Mouse (Mus musculus): ENCODE results near the gene Ulk4. TPM values are rescaled to one million over a fixed set of nuclear protein-coding genes. Genes with fewer than 3 reads are reported as not detected.
A peak's percentile ranks its signal among the peaks of the same experiment; 100 is the strongest.

Gene Ulk4
- polyA plus RNA-seq, 1 experiment from 2014 or later, result 145 TPM

DNA sequence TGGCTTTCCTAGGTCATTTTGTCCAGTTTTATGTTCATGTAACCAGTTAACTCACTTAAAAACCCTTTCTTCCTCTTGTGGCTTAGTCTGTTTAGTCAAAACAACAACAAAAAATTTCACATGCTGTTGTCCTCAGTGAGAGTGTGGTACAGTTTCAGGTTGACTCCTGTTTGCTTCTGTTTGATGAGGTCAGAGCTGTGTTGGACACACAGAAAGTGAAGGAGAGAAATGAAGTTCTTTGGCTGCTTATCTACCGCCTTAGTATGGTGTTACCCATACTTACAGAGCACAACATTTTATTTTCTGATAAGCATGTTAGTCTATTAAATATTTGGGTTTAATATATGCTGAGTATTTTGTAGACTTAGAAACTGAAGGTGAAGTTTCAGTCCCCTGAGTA lies 333.2 kb downstream of the Ulk4 start:
- H3K9me3 ChIP-seq (replicated peaks), result no peaks in the 10 kb centered on the region
- no peak overlapping the region for H3K9ac ChIP-seq
- no peak overlapping the region for H3K27ac ChIP-seq
- H3K27me3 ChIP-seq, result no peaks in the 10 kb centered on the region
- ATAC-seq (replicated peaks; ENCODE audit: low FRiP score), result no peak
- no peak overlapping the region for H3K4me3 ChIP-seq (replicated peaks)
- no peak overlapping the region for H3K4me2 ChIP-seq
- peaks cover 54% of the 10 kb centered on the region for H3K4me1 ChIP-seq
- 83% methylated on average over 1 of the region's 1 CpGs for WGBS
- H3K36me3 ChIP-seq, result peaks cover 12% of the 10 kb centered on the region

DNA sequence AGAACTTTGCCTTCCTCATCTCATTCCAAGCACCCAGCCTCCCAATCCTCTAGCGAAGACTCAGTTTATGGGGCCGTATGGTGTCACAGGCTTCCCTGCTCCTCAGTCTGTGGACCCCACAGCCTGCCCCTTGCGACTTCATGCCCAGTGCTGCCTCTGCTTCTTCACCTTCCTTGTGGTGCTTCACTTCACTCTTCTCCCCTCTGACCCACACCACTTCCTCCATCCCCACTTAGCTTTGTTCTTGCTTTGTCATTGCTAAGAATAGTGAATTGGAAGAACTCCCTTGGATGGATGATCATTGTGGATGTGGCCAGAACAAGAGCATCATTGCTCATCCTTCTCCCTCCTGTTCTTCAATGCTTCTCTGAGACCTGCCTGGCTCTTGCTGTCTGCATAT lies 336.1 kb downstream of the Ulk4 start:
- H3K36me3 ChIP-seq, result peaks cover 27% of the 10 kb centered on the region
- H3K9me3 ChIP-seq (replicated peaks), result no peaks in the 10 kb centered on the region
- H3K4me1 ChIP-seq, result peaks cover 71% of the 10 kb centered on the region
- H3K4me3 ChIP-seq (replicated peaks), result no peak overlapping the region
- no peak overlapping the region for H3K4me2 ChIP-seq
- H3K27me3 ChIP-seq, result no peaks in the 10 kb centered on the region
- no peak overlapping the region for H3K27ac ChIP-seq
- 80% methylated on average over 3 of the region's 3 CpGs for WGBS
- no peak overlapping the region for H3K9ac ChIP-seq
- no peak for ATAC-seq (replicated peaks; ENCODE audit: low FRiP score)

DNA sequence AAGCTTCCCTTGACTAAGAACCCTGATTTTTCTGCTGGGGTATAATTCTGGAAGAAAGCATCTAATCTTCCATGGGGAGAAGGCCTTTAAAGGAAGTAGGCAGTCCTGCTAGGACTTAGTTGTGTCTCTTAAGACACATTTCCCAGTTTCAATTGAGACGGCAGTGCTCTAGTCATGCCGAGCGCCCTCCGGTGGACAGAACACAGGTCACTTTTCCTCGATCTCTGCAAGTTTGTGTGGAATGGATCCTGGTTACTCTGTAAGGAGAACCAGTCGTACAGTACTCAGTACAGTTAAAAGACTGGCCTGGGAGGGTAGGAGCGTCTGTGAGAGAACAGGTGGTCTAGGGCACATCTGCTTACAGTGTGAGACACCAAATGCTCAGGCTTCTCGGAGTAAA lies 340.6 kb downstream of the Ulk4 start:
- Histone ChIP-seq H3K4me3 (replicated peaks) (peak overlapping the region; percentile 94), H3K36me3 (peaks cover 24% of the 10 kb centered on the region; the same call in 1 of the 2 replicates), H3K27me3 (no peaks in the 10 kb centered on the region), H3K4me1 (peaks cover 70% of the 10 kb centered on the region), H3K9me3 (replicated peaks) (no peaks in the 10 kb centered on the region), H3K27ac (peak overlapping the region; percentile 50; the same call in 1 of the 2 replicates), H3K9ac (peak overlapping the region; percentile 92; the same call in 1 of the 2 replicates), H3K4me2 (peak overlapping the region; percentile 75)
- ATAC-seq (replicated peaks; ENCODE audit: low FRiP score), result no peak
- 12% methylated on average over 8 of the region's 8 CpGs for WGBS

DNA sequence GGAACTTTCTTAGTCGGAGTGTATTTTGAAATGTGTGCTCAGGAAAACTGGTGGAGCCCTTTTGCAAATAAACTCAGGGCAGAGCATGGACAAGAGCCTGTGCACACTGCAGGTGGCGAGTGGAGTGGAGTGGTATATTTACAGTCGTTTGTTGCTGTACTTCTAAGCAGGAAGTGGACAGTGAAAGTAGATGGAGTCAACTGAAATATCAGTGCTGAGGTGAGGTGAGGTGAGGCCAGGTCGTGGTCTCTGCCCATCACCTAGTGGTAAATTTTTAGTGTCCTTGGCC lies 341.4 kb downstream of the Ulk4 start:
- H3K27me3 ChIP-seq, result no peaks in the 10 kb centered on the region
- peaks cover 24% of the 10 kb centered on the region; the same call in 1 of the 2 replicates for H3K36me3 ChIP-seq
- H3K4me3 ChIP-seq (replicated peaks), result peak overlapping the region; percentile 94
- H3K9me3 ChIP-seq (replicated peaks), result no peaks in the 10 kb centered on the region
- peak overlapping the region; percentile 75 for H3K4me2 ChIP-seq
- no peak for ATAC-seq (replicated peaks; ENCODE audit: low FRiP score)
- 8% methylated on average over 4 of the region's 4 CpGs for WGBS
- peak overlapping the region; percentile 50; the same call in 1 of the 2 replicates for H3K27ac ChIP-seq
- peaks cover 64% of the 10 kb centered on the region for H3K4me1 ChIP-seq
- peak overlapping the region; percentile 92 for H3K9ac ChIP-seq

- 3% methylated on average over 14 of the region's 14 CpGs for WGBS
- H3K4me2 ChIP-seq, result peak overlapping the region; percentile 75
- H3K27ac ChIP-seq, result peak overlapping the region; percentile 96
- H3K4me3 ChIP-seq (replicated peaks), result peak overlapping the region; percentile 94
- peaks cover 20% of the 10 kb centered on the region; the same call in 1 of the 2 replicates for H3K36me3 ChIP-seq
- peak overlapping the region; percentile 92 for H3K9ac ChIP-seq
- no peaks in the 10 kb centered on the region for H3K9me3 ChIP-seq (replicated peaks)
- no peak for ATAC-seq (replicated peaks; ENCODE audit: low FRiP score)
- H3K27me3 ChIP-seq, result no peaks in the 10 kb centered on the region
- H3K4me1 ChIP-seq, result peaks cover 58% of the 10 kb centered on the region
Measured at GRCm38 (mm10) chr9:120934821-120935633, 342.0 kb downstream of the Ulk4 start.

DNA sequence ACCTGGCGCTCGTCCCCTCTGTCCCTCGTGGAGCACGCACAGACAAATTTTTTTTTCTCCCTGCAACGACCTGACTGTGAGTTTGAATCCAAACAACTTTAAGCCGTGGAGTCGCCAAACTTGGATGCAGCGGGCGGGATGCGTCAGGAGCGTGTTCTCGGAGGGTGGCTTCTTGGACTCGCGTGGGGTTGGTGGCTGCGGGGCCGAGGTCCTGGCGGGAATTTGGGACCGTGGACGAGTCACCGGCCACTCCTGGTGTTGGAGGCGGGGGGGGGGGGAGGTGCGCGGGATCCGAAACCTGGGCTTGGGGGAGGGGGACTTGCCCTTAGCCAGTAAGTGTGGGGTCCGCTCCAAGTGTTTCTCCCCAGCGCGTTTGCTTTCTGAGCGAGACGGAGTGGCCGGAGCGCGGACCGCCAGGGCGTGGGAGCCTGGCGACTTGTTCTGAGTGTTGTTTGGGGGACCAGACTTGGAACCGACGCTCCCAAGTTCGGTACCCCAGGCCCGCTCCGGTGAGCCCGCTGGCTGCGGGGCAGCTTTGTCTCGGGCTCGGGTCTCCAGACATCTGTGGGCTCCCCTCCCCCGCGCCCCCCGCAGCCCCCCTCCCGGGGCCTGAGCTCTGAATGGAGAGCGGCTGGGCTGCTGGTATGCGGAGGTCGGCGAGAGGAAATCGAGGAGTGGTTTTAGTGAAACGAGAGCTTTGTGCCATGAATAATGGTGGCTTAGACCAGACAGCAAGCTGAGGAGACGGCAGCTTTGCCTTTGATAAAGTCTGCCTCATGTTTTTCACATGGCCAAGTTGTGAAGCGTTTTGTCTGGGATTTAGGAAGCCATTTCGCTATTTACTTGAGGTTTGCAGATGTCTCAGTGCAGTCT lies 342.9 kb downstream of the Ulk4 start:
- WGBS, result under 1% methylated on average over 56 of the region's 57 CpGs
- peak overlapping the region; percentile 94 for H3K4me3 ChIP-seq (replicated peaks)
- H3K27me3 ChIP-seq, result no peaks in the 10 kb centered on the region
- H3K27ac ChIP-seq, result peak overlapping the region; percentile 96
- peak; percentile 37; the same call in 1 of the 2 replicates for ATAC-seq (replicated peaks; ENCODE audit: low FRiP score)
- H3K9ac ChIP-seq, result peak overlapping the region; percentile 92
- peaks cover 16% of the 10 kb centered on the region; the same call in 1 of the 2 replicates for H3K36me3 ChIP-seq
- no peaks in the 10 kb centered on the region for H3K9me3 ChIP-seq (replicated peaks)
- peaks cover 49% of the 10 kb centered on the region for H3K4me1 ChIP-seq
- peak overlapping the region; percentile 75 for H3K4me2 ChIP-seq

GRCm38 (mm10) chr9:120933587-120933885 lies 343.5 kb downstream of the Ulk4 start:
- H3K27me3 ChIP-seq, result no peaks in the 10 kb centered on the region
- WGBS, result 3% methylated on average over 12 of the region's 58 CpGs
- peaks cover 44% of the 10 kb centered on the region for H3K4me1 ChIP-seq
- H3K27ac ChIP-seq, result peak overlapping the region; percentile 96
- no peak; the same call in 1 of the 2 replicates for ATAC-seq (replicated peaks; ENCODE audit: low FRiP score)
- peak overlapping the region; percentile 92 for H3K9ac ChIP-seq
- no peaks in the 10 kb centered on the region for H3K9me3 ChIP-seq (replicated peaks)
- peak overlapping the region; percentile 75 for H3K4me2 ChIP-seq
- H3K4me3 ChIP-seq (replicated peaks), result peak overlapping the region; percentile 94
- H3K36me3 ChIP-seq, result peaks cover 13% of the 10 kb centered on the region; the same call in 1 of the 2 replicates

GRCm38 (mm10) chr9:120932797-120933586 lies 344.0 kb downstream of the Ulk4 start:
- Histone ChIP-seq H3K4me1 (peaks cover 38% of the 10 kb centered on the region), H3K36me3 (peaks cover 7% of the 10 kb centered on the region; the same call in 1 of the 2 replicates), H3K9ac (peak overlapping the region; percentile 92), H3K4me3 (replicated peaks) (peak overlapping the region; percentile 94), H3K4me2 (peak overlapping the region; percentile 75), H3K27me3 (no peaks in the 10 kb centered on the region), H3K27ac (peak overlapping the region; percentile 96), H3K9me3 (replicated peaks) (no peaks in the 10 kb centered on the region)
- ATAC-seq (replicated peaks; ENCODE audit: low FRiP score), result peak; percentile 92
- 7% methylated on average over 77 of the region's 78 CpGs for WGBS

GRCm38 (mm10) chr9:120932371-120932770 lies 344.6 kb downstream of the Ulk4 start:
- Histone ChIP-seq H3K27ac (peak overlapping the region; percentile 39), H3K9me3 (replicated peaks) (no peaks in the 10 kb centered on the region), H3K4me1 (peaks cover 33% of the 10 kb centered on the region), H3K4me3 (replicated peaks) (no peak overlapping the region), H3K4me2 (no peak overlapping the region), H3K27me3 (no peaks in the 10 kb centered on the region), H3K9ac (no peak overlapping the region), H3K36me3 (peaks cover under 1% of the 10 kb centered on the region; the same call in 1 of the 2 replicates)
- no peak for ATAC-seq (replicated peaks; ENCODE audit: low FRiP score)
- WGBS, result 55% methylated on average over 6 of the region's 6 CpGs

GRCm38 (mm10) chr9:120930811-120931210 lies 346.2 kb downstream of the Ulk4 start:
- H3K9ac ChIP-seq, result no peak overlapping the region
- no peak for ATAC-seq (replicated peaks; ENCODE audit: low FRiP score)
- 68% methylated on average over 8 of the region's 8 CpGs for WGBS
- peaks cover 21% of the 10 kb centered on the region for H3K4me1 ChIP-seq
- no peak overlapping the region for H3K4me2 ChIP-seq
- no peaks in the 10 kb centered on the region for H3K36me3 ChIP-seq
- H3K27me3 ChIP-seq, result no peaks in the 10 kb centered on the region
- no peak overlapping the region for H3K27ac ChIP-seq
- no peaks in the 10 kb centered on the region for H3K9me3 ChIP-seq (replicated peaks)
- H3K4me3 ChIP-seq (replicated peaks), result no peak overlapping the region

GRCm38 (mm10) chr9:120930021-120930420 lies 347.0 kb downstream of the Ulk4 start:
- no peak overlapping the region for H3K4me3 ChIP-seq (replicated peaks)
- no peak overlapping the region for H3K9ac ChIP-seq
- no peak overlapping the region for H3K27ac ChIP-seq
- H3K4me2 ChIP-seq, result no peak overlapping the region
- no peak for ATAC-seq (replicated peaks; ENCODE audit: low FRiP score)
- H3K4me1 ChIP-seq, result peaks cover 14% of the 10 kb centered on the region
- no peaks in the 10 kb centered on the region for H3K27me3 ChIP-seq
- 95% methylated on average over 12 of the region's 12 CpGs for WGBS
- H3K36me3 ChIP-seq, result no peaks in the 10 kb centered on the region
- H3K9me3 ChIP-seq (replicated peaks), result no peaks in the 10 kb centered on the region
